Mouse (Mus musculus) liver (tissue): Measurements from ENCODE around the gene Ccr1l1.

ENCODE experiments used
- DNase-seq: peaks from one replicate; pipeline ENCODE4 v3.0.0-alpha.2; 2020; ENCODE audit warnings: mixed read lengths

The Ccr1l1 gene

DNA sequence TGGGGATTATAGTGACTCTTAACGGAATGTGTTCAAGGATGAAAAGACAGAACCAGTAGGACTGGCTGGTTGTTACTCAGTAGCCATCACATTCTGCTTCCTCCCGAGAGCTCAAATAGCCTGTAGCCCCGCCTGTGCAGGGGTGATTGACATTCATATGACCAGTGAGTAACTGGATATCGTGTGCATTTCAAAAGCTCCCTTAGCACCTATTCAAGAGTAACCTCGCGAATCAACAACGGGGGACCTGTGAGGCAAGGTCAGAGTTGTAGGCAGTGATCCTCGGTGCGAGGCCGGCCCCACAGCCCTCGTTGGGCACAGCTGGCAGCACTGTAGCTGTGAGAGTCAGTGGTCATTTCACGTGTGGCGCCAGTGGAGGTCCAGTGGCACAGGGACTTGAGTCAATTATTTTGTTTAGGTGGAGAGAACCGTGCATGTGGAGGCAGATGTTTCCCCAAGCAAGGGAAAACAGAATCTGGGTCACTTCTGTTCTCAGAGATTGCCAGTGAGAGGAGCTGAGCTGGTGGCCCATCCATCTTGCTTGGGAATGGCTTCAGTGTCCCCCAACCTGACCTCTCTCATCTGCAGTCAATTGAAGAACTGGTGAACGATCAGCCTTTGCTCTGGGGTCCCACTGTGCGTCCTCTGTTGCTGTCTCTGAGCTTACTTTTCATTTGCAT lies 50.8 kb downstream of the Ccr1l1 start:
- DNase-seq: no peak
